Mouse (Mus musculus) layer of hippocampus, postnatal 10 days (tissue): Measurements from ENCODE around the gene Ppdpf. TPM values are rescaled to one million over a fixed set of nuclear protein-coding genes. Genes with fewer than 3 reads are reported as not detected.

ENCODE experiments used
- DNase-seq, 2 experiments: peaks; one replicate each; pipeline ENCODE4 v3.0.0; 2021; ENCODE audit warnings: low spot score in 2 of 2
- long read RNA-seq: library from polyadenylated mRNA; stranded (forward); transcript quantifications from one replicate; pipeline ENCODE4 v2.0.0, GENCODE M21; 2023
- total RNA-seq, 2 experiments: library from RNA; stranded (reverse); gene quantifications; 2 replicates each; pipeline ENCODE4 v1.2.3; 2021

Ppdpf gene
- total RNA-seq: 100 to 1,000 TPM; 135 to 146 TPM
- long read RNA-seq, transcript Ppdpf-205 (3 exons, 771 nt): minor isoform, 47 of 226 reads
- long read RNA-seq, transcript Ppdpf-206 (4 exons, 750 nt): major isoform, 50 of 226 reads
- long read RNA-seq, transcript Ppdpf-201 (5 exons, 1,160 nt): minor isoform, 35 of 226 reads
- long read RNA-seq, transcript Ppdpf-202 (5 exons, 689 nt): minor isoform, 23 of 226 reads
- long read RNA-seq, partial matches to known transcripts: 35 of 226 reads
- long read RNA-seq, other reads (novel, unspliced or antisense): 5 of 226 reads

DNA sequence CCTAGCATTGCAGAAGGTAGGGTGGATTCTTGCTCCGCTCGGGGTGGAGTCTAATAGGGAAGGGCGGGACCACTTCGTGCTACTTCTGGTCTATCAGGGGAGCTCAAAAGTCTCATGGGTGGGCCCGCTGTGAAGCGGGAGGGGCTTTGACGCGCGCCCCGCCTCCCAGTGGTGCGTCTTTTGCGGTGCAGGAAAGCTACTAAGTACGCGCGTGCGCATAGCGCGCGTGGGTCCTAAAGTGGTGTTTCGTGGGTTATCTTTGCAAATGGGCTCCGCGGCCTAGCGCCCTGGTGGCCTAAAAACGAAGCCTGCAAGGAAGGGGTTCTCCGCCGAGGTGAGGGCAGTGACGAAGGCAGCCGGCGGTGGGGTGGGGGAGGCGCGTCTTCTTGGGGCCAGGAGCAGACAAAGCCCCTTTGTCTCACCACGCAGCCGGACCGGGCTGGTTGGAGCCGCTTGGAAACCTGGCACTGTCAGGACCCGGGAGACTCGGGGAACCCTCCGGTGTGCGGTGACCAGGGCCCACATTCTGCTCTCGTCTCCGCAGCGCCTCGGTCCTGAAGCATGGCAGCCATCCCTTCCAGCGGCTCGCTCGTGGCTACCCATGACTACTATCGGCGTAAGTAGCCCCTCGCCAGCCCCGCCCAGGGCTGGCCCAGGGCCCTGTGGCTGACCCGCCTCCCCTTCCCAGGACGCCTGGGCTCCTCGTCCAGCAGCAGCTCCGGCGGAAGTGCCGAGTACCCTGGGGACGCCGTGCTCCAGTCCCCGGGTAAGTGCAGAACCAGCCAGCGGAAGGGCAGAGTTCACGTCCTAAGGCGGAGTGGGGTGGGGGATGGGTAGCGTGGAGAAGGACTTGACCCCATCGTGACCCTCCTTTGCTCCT, at the start of gene Ppdpf:
Ppdpf (plus strand) TSS at position 127 of the 880 bp plus-strand sequence.
- DNase-seq: peak; percentile 85 to 92

DNA sequence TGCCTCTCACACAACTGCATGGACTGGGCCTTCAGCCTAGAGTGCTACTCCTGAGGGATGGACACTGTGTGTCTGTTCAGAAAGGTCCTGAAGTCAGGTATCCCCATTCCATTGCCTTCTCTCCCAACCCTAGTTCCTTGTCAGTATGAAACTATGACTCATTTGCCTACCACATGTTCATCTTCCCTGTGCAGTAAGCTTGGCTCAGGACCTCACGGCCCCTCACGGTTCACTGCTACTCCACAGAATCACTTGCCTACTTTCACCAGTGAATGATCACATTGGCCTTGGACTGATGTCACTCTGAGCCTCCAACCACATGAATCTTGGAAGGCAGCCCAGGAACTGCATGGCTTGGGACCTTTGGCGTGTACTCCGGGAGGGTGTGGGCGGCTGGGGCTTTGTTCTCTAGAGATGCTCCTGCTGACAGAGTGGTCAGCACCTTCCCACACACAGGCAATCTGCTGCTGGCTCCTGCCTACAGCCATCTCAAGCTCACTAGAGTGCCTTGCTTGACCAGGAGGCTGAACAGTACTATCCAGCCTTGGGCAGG, 47.3 kb upstream of the Ppdpf start:
- no peak for DNase-seq

DNA sequence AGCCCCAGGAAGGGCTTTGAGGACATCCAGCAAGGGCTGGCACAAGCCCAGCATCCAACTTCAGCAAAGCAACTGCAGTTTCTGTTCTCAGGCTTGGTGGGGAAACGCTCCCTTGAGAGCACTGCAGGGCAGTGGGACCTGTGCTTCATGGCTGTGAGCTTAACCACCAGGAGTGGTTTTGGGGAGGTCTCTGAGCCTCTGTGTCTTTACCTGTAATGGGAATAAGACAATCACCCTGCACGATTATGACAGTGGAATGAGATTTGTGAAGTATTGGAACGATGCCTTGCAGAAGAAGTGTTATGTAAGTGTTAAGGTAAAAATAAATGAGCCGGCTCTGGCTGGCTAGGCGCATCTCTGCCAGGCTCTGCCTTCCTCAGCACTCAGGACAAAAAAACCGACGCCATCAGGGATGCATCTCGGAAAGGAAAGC, 44.3 kb upstream of the Ppdpf start:
- no peak for DNase-seq

DNA sequence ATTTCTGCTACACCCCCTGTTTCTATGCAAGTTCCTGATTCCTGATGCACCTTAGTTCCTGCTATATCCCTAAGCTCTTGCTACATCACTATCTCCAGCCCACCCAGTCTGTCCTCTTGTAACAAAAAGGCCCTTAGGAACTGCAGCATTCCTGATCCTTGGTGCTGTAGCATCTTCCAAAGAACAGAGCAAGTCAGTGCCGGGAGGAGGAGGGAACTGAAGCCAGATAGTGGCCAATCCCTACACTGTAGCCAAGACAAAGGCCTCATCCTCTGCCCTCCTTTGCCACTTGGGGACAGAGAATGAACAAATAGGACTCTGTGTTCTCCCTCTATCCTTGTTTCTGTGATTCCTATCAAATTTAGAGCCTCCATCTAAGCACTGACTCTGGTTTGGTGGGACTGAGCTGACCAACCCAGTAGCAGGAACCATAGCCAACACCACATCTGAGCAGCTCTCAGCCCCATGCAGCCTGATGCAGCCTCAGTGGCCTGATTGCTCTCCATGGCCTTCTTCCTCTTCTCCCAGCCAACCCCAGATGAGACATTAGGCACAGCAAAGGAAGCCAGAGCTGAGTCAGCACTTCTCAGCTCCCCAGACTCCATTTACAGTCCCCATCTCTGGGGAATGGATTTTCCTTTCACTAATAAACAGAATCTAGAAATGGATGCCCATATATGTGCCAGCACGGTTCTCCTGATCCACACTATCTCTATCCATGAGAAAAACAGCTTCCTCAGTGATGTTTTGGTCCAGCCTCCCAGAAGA, 43.4 kb upstream of the Ppdpf start:
- DNase-seq: no peak

DNA sequence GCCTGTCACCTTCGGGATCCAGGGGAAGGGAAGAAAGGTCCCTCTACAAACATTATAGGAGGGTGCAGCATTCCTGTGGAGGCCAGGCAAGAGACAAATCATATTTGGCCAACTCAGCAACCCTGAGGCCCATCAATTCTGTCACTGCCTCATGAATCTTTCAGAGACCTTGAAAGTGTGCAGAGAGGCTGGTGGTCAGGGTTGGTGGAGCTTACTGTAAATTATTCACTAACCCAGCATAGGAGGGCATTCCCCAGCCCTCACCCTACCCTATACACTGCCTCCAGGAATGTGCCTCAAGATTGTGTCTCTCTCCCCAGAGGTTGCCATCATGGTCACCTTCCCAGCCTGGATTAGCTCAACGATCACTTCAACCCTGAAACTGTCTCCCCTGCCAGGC, 42.4 kb upstream of the Ppdpf start:
- DNase-seq: no peak

DNA sequence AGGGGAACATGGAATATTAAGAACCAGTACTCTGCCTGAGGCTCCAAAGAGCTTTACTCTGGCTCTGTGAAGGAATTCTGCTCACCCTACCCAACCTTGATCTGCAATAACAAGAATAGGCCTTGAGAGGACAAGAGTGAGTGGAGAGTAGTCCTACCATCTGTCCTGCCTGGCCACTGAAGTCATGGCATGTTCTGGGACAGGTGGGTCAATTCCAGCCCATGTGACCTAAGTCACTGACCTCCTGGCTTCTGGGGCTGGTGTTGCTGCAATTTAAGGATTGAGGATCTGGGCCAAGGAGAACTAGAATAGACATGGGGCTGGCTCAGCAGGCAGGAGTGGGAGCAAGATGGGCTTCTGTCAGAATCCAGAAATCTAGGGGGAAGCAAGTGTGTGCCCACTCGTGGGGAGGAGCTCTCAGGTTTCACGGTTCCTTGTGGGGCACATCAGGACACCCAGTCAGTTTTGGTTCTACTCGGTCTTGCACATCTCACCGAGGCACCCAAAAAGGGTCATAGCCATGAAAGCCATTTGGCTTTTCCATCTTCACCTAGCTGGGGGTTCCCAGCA, 40.0 kb upstream of the Ppdpf start:
- DNase-seq: peak in 1 of 2 experiments; percentile 14

DNA sequence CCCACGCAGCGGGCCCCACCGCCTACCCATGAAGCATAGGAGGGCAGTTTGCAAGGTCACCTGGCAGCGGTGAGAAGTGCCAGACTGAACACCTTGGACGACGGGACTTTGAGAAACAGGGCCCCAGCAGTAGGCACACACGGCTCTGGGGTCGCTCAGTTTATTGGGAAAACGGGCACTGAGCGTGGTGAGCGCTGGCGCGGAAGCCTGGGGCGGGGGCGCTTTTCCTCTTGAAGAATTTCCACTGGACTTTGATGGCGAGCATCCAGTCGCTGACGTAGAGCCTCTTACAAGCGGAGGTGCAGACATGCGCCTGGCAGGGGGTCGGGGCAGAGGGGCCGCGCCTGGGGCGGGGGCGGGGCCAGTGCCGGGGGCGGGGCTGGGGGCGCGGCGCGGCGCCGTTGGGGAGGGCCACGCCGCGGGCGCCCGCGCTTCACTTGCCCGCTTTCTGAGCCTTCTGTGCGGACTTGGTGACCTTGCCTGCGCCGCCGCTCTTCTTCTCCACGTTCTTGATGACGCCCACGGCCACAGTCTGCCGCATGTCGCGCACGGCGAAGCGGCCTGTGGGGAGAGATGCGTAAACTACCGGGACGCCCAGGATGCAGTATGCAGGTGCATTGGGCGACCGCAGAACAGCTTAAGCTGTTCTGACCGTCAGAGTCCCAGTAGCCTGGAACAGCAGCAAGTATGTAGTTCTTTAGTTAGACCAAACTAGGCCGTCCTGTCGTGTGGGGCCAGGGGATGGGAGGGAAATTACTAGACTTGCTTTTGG, 39.3 kb upstream of the Ppdpf start:
- peak in 1 of 2 experiments; percentile 41 for DNase-seq

DNA sequence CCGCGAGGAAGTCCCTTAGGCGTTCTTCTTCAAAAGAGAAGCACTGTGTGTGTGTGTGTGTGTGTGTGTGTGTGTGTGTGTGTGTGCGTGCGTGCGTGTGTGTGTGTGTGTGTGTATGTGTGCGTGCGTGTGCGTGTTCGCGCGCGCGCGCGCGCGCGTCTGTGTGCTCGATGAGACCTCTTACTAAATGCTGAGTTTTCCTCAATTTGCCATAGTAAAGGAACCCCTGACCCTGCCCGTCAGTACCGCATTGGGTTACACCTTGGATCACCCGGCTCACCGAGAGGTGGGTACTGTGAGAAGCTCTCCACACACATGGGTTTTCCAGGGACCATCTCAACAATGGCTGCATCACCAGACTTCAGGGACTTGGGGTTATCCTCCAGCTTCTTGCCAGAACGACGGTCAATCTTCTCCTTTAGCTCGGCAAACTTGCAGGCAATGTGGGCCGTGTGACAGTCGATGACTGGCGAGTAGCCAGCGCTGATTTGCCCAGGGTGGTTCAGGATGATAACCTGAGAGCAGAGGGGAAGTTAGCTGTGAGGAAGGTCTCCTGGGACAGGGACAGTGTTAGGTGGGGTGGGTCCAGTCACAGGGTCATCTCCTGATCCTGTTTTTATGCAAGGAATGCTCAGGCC, 38.6 kb upstream of the Ppdpf start:
- peak; percentile 12 to 22 for DNase-seq

DNA sequence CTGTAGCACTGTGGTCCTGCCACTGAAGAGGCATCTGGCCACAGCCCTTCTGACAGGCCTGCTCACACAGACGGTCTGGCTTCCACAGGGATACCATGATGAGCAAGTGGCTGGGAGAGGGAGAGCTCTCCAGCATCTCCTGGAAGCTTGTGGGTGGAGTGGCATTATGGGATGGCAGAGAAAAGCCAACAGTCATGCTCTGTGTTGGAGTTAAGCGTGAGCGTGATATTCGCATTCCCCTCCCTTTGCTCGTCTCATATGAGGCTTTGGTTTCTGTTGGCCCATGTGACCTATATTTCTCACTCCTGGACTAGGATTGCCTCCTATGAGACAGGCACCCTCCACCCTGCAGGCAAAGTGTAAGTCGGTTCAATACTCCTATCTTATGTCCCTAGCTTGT, 36.8 kb upstream of the Ppdpf start:
- peak; percentile 20 to 47 for DNase-seq

DNA sequence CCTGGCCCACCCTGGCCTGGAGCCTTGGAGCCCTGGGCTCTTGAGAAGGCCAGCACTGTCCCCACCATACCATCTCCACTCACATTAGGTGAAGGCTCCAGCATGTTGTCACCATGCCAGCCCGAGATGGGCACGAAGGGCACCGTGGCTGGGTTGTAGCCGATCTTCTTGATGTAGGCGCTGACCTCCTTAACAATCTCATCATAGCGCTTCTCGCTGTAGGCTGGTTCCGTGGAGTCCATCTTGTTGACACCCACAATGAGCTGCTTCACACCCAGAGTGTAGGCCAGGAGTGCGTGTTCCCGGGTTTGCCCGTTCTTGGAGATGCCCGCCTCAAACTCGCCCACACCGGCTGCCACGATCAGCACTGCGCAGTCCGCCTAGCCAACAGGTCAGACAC, 34.3 kb upstream of the Ppdpf start:
- peak; percentile 10 to 24 for DNase-seq

DNA sequence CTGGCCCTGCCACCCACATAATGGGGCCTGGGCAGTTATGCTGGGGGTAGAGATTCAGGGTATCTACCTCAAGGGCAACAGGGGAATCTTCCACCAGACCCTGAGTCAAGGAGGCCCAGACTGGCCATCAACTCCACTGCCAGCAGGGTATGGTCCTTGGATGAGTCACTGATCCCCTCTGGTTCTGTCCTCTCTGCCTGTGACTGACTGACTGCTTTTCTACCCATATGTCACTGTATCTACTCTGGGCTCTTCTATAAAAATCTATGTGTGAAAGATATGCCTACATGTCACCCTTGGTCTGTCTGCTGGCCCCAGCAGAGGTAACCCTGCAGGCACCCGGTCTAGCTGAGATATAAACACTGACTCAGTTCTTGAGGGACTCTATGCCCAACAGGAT, 33.9 kb upstream of the Ppdpf start:
- DNase-seq: no peak

DNA sequence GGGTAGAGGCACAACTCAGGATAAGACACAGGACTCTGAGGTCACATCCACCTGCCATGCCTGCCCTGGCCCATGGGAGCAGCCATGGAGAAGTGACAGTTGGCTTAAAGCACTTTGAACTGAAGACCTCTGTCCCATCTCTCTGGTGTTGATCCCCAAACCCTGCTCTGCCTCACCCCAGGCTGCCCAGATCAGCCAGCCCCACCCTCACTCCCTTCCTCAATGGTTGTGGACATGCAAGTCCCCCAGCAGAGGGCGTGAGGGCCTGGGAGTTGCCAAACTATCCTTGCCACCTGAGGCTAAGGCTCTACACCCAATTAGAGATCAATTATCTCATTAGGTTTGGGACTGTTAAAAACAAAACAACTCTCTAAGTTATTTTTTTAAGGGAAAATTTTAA, 33.2 kb upstream of the Ppdpf start:
- peak in 1 of 2 experiments; percentile 49 for DNase-seq

DNA sequence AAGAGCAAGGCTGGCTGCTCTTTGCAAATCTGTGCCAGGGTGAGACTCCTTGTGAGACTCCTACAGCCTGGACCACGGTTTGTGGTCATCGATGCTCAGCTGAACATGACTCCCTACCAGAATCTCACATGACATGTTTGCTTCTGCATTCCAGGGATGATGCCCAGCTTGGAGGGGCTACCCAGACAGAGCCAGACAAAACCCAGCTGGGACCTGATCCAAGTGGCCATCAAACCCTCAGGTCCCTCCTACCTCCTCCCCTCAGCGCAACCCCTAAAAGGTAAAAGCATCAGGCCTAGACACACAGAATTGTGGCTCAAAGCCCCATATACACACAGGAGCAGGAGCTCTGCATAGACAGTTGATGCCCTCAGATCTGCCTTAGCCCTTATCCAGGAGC, 32.7 kb upstream of the Ppdpf start:
- DNase-seq: no peak

DNA sequence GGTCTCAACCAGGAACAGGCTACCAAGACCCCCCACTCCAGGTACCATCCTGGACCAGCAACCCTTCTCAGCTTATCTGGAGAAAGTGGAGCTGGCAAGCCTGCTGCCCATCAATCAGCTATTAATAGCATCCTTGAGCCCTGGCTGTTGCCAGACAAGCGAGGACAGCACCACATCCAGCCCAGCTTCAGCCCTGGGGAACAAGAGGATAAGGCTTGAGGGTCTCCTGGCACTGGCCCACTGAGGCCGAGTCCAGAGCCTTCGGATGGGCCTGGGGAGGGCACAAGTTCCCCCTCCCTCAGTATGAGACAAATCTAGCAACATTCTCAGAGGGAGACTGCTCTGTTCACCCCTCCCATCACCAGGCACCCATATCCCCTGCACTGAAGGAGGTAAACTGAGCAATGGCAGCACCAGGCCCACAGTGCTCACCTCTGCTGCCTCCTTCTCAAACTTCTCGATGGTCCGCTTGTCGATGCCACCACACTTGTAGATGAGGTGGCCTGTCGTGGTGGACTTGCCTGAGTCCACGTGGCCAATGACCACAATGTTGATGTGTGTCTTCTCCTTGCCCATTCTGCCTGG, 32.1 kb upstream of the Ppdpf start:
- DNase-seq: peak in 1 of 2 experiments; percentile 19

DNA sequence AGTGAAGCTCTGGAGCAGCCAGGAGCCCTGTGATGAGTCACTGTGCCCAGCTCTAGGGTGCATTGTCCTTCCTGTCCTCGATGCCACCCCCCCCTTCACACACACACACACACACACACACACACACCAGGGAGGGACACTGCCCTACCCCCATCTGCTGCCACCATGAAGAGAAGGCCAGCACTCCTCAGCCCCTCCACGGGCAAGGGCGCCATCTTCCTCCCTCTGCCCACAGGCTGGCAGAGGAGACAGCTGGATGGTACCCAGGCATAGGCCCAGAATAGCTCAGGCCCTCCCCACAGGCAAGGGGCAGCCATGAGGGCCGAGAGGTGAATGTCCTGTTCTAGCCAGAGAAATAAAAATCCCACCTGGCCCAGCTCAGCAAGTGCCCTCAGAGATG, 31.2 kb upstream of the Ppdpf start:
- peak in 1 of 2 experiments; percentile 53 for DNase-seq

DNA sequence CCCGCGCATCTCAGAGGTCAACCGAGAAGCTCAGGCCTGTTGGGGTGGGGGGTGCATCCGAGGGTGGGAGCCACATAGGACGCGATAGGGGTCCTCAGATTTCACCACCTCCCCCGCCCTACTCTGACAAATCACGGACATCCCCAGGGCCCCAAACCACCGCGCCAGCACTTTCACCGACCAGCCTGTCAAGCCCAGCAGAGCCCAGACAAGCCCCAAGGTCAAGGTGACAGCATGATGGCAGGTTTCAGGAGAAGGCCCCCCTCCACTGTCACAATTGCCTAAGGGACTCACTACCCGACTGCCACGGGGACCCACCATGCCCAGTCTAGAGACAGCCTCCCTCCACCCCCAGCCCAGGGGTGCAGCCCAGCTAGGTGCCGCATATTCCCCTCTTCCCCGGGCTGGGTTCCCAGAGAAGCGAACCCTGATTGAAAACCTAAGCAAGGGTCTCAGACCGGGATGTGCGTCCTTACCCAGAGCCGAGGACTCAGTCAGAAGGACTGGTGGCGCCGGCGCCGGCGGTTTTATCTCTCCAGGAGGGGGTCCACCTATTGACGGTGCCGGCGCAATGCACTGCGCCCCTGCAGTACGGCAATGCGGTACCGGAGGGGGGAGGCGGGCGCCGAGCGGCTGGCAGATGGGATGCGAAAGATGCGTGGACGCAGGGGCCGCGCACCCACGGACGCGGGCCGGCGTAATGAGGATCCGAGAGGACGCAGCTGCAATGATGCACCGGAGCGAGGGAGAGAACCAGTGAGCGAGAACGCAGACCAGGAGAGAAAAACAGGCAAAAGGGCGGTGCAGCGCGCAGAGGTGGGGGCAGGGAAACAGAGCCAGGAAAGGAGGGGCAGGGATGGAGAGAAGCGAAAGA, 30.6 kb upstream of the Ppdpf start, which contains the start of gene Eef1a2:
Eef1a2 (minus strand) TSS at position 767 of the 874 bp plus-strand sequence.
- DNase-seq: peak; percentile 68 to 82

DNA sequence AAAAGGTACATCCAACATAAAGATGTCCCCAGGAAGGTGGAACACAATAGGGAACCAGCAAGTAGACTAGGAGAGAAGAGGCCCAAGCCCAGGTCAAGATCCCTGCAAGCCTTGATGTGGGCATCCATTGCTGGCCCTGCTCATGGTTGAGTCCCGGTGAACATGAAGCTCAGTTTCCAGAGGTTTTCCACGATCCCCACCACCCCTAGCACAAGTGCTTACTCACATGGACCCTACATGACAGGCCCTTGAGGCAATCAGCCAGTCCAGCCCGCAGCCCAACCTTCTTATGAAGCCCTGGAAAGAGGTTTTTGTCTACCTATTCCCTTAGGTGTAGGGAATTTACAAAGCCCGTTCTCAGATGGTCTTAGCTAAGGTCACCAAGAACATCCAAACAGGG, 29.9 kb upstream of the Ppdpf start:
- DNase-seq: peak in 1 of 2 experiments; percentile 27

DNA sequence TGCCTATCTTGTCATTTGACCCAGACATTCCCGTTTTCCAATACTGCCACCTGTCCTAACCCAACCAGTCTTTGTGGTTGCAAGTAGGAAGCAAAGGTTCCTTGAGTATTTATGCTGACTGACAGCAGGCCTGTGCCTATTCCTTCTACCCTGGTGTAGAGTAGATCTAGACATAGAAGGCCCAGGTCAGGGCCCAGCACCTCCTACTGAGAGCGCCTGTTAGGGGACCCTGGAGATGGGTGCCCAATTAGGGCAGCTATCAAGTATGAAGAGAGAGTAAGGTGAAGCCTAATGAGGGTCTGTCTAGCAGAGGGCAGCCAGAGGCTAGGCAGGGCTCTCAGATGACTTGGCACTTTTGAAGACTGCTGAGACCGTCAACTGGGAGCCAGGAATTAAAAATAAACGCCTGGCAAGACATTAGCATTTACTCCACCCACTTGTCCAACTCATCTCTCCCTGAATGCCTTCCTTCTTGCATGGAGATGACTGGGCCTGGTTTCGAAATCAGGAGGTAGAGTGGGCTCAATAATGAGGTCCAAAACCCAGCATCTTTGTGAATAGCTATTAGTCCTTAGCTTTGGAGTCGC, 29.2 kb upstream of the Ppdpf start:
- DNase-seq: no peak
